Mouse (Mus musculus) lung, postnatal 0 days (tissue): ENCODE results near the gene Zdhhc16. TPM values are rescaled to one million over a fixed set of nuclear protein-coding genes. Genes with fewer than 3 reads are reported as not detected.

ENCODE experiments used
- ATAC-seq: fragments of 200-750 bp; cut with Nextera tagmentation; 2 replicates; pipeline ENCODE4 v1.8.0; 2017; ENCODE audit warnings: moderate library complexity
- DNase-seq: peaks from one replicate; pipeline ENCODE4 v3.0.0-alpha.2; 2016; ENCODE audit warnings: low spot score
- H3K27ac ChIP-seq: fragments of 300-500 bp; sonication (generic); 2 replicates; pipeline ENCODE4 v1.5.1; 2014; ENCODE audit warnings: antibody characterized with exemption, mild to moderate bottlenecking, low read length, mixed read lengths
- H3K27me3 ChIP-seq: fragments of 300-500 bp; sonication (generic); replicated peaks from 2 replicates; pipeline ENCODE4 v1.6.1; 2014; ENCODE audit warnings: low read length, mixed read lengths; ENCODE audit not compliant: insufficient read depth
- H3K36me3 ChIP-seq: fragments of 300-500 bp; sonication (generic); 2 replicates; pipeline ENCODE4 v1.6.1; 2014; ENCODE audit warnings: low read length, mixed read lengths; ENCODE audit not compliant: insufficient read depth
- H3K4me1 ChIP-seq: fragments of 300-500 bp; sonication (generic); 2 replicates; pipeline ENCODE4 v1.6.1; 2014; ENCODE audit warnings: antibody characterized with exemption, low read depth, low read length, mixed read lengths; ENCODE audit not compliant: insufficient read depth
- H3K4me2 ChIP-seq: fragments of 300-500 bp; sonication (generic); replicated peaks from 2 replicates; pipeline ENCODE4 v1.6.1; 2014; ENCODE audit warnings: low read depth, mild to moderate bottlenecking, low read length, moderate library complexity, mixed read lengths
- H3K4me3 ChIP-seq: fragments of 300-500 bp; sonication (generic); 2 replicates; pipeline ENCODE4 v1.5.1; 2014; ENCODE audit warnings: low read depth, low read length
- H3K9ac ChIP-seq: fragments of 300-500 bp; sonication (generic); replicated peaks from 2 replicates; pipeline ENCODE4 v1.6.1; 2014; ENCODE audit warnings: low read depth, mild to moderate bottlenecking
- H3K9me3 ChIP-seq: fragments of 300-500 bp; sonication (generic); 2 replicates; pipeline ENCODE4 v1.6.1; 2016; ENCODE audit warnings: low read length, mixed read lengths
- CTCF ChIP-seq: IDR thresholded peaks from 2 replicates; pipeline ENCODE4 v1.5.1; 2016; ENCODE audit warnings: antibody characterized with exemption, mild to moderate bottlenecking
- EP300 ChIP-seq: IDR thresholded peaks from 2 replicates; pipeline ENCODE4 v1.6.1; 2016; ENCODE audit warnings: antibody characterized with exemption, mild to moderate bottlenecking, control low read depth
- WGBS: fragments of 180-500 bp; shearing (Covaris S2); extraction: QIAGEN DNeasy Blood & Tissue Kit; methylation state at CpG from one replicate; pipeline ENCODE4 v1.1.7; 2014; 5-methylcytosine and 5-hydroxymethylcytosine counted together
- polyA plus RNA-seq: library from polyadenylated mRNA; unstranded; fragments of >200 nt; fragmentation: Nextera tagmentation; extraction: Ambion mirVana; gene quantifications from 2 replicates; pipeline ENCODE4 v1.2.1, GENCODE M21; 2015

Zdhhc16 gene
- polyA plus RNA-seq, 1 experiment from 2014 or later: 55.1 TPM

DNA sequence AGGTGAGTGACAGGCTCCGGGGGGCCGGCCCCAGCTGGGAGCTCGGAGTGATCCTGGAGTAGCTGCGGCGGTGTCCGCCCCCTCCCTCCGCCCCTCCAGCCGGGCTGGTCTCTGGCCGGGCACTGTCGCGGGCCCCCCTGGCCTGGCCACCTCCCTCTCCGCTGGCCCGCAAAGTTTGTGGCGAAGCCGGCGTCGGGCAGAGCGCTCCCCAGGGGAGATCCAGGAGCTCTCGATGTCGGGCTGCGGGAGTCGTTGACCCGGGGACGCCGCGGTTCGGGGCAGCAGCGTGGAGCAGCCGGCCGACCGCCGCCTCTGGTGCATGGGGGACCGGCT, 48.3 kb downstream of the Zdhhc16 start, which contains the start of gene Ubtd1:
Gene Ubtd1, plus strand, starts transcription at position 169 of the 333 bp plus-strand sequence.
- under 1% methylated on average over 22 of the region's 33 CpGs for WGBS
- no peak for ATAC-seq
- Histone ChIP-seq H3K27ac (peak within 1 kb of the TSS; percentile 97), H3K4me2 (peak within 1 kb of the TSS; percentile 93), H3K27me3 (no peaks in the 10 kb centered on the region), H3K9ac (peak within 1 kb of the TSS; percentile 90), H3K4me1 (peaks cover 5% of the 10 kb centered on the region), H3K4me3 (peak within 1 kb of the TSS; percentile 91), H3K36me3 (no peaks in the 10 kb centered on the region), H3K9me3 (no peaks in the 10 kb centered on the region)
- no peak for TF ChIP-seq CTCF
- DNase-seq: no peak

- under 1% methylated on average over 73 of the region's 74 CpGs for WGBS
- ATAC-seq (no peak), DNase-seq (peak; percentile 54)
- TF ChIP-seq CTCF (no peak), EP300 (no peak)
- Histone ChIP-seq H3K4me3 (peak overlapping the region; percentile 91), H3K4me1 (peaks cover 5% of the 10 kb centered on the region), H3K36me3 (no peaks in the 10 kb centered on the region), H3K4me2 (peak overlapping the region; percentile 93), H3K9me3 (no peaks in the 10 kb centered on the region), H3K9ac (peak overlapping the region; percentile 90), H3K27me3 (no peaks in the 10 kb centered on the region), H3K27ac (peak overlapping the region; percentile 97)
Measured at GRCm38 (mm10) chr19:41981931-41982790, 48.9 kb downstream of the Zdhhc16 start.

- Histone ChIP-seq H3K4me1 (peaks cover 5% of the 10 kb centered on the region), H3K36me3 (no peaks in the 10 kb centered on the region), H3K4me2 (peak overlapping the region; percentile 93), H3K9ac (peak overlapping the region; percentile 90), H3K27ac (peak overlapping the region; percentile 97; the same call in 1 of the 2 replicates), H3K9me3 (no peaks in the 10 kb centered on the region), H3K4me3 (peak overlapping the region; percentile 91), H3K27me3 (no peaks in the 10 kb centered on the region)
- TF ChIP-seq CTCF (no peak), EP300 (no peak)
- peak; percentile 57 for DNase-seq
- ATAC-seq: no peak
- 7% methylated on average over 4 of the region's 4 CpGs for WGBS
Measured at GRCm38 (mm10) chr19:41982791-41983150, 49.5 kb downstream of the Zdhhc16 start.

DNA sequence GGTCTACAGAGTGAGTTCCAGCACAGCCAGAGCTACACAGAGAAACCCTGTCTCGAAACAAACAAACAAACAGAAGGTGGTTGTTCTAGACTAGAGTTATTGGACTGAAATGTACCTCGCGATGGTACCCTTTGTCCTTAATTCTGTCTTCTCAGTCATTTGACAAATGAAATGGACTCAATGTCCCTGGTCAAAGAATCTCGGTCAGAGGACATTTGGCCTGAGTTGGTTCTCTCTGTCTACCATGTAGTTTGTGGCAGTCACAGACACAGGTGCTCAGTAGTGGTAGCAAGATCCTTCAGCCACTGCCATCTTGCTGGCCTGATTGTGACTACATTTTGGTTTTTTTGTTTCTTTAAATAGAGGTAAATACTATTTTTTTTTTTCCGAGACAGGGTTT, 52.7 kb downstream of the Zdhhc16 start:
- H3K9ac ChIP-seq: no peak overlapping the region
- H3K27me3 ChIP-seq: no peaks in the 10 kb centered on the region
- no peak overlapping the region for H3K4me2 ChIP-seq
- 96% methylated on average over 5 of the region's 5 CpGs for WGBS
- no peaks in the 10 kb centered on the region for H3K36me3 ChIP-seq
- no peak overlapping the region for H3K27ac ChIP-seq
- DNase-seq: no peak
- no peak overlapping the region for H3K4me3 ChIP-seq
- no peak for TF ChIP-seq CTCF
- TF ChIP-seq EP300: no peak
- peaks cover 5% of the 10 kb centered on the region for H3K4me1 ChIP-seq
- no peak for ATAC-seq
- no peaks in the 10 kb centered on the region for H3K9me3 ChIP-seq

DNA sequence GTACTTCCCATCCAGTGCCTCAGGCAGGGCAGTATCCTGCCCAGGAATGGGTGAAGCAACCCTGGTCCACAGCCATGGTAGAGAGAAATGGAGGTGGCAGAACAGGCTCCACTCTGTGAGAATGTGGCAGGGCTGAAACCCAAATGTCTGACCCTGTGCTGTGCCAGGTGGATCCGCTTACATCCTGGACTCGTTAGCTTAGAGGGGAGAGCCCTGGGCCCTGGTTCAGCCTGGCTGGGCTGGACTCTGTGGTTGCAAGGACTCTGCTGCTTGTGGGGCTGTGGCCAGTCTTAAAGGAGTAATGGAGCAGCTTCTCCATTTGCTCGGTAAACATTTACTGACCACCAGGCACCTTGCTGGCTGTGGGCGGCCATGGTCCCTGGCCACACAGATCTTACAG, 53.9 kb downstream of the Zdhhc16 start:
- no peak for DNase-seq
- Histone ChIP-seq H3K4me3 (no peak overlapping the region), H3K36me3 (no peaks in the 10 kb centered on the region), H3K4me1 (peaks cover 6% of the 10 kb centered on the region), H3K9ac (no peak overlapping the region), H3K27ac (no peak overlapping the region), H3K4me2 (no peak overlapping the region), H3K9me3 (no peaks in the 10 kb centered on the region), H3K27me3 (no peaks in the 10 kb centered on the region)
- 67% methylated on average over 4 of the region's 4 CpGs for WGBS
- no peak for ATAC-seq
- TF ChIP-seq EP300: no peak
- TF ChIP-seq CTCF: no peak

DNA sequence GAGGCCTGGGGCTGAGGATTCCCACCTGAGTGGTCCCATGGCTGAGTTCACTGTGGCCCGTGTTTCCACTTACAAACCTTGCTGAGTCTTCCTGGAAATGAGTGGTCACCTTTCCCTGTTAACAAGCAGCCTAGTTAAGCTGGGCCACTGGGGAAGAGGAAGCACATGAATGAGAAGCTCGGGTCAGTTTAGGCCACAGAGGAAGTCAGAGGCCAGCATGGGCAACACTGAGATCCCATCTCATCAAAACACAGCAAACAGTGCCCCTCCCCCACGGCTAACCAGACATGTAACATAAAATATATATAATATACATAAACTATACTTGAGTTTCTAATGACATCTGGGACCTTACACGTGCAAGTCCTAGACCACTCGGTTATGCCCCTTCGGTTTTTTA, 56.5 kb downstream of the Zdhhc16 start:
- DNase-seq: no peak
- WGBS: 78% methylated on average over 6 of the region's 6 CpGs

More for the DNA sequence above, 56.5 kb downstream of the Zdhhc16 start:
- no peak for ATAC-seq
- Histone ChIP-seq H3K36me3 (no peaks in the 10 kb centered on the region), H3K27ac (no peak overlapping the region), H3K4me3 (no peak overlapping the region), H3K9me3 (no peaks in the 10 kb centered on the region), H3K4me1 (peaks cover 10% of the 10 kb centered on the region), H3K4me2 (no peak overlapping the region), H3K9ac (no peak overlapping the region), H3K27me3 (no peaks in the 10 kb centered on the region)
- TF ChIP-seq CTCF (no peak), EP300 (no peak)
